Comparison of ENCODE assay signal across 28 mouse cellular contexts in the genomic region with DNA sequence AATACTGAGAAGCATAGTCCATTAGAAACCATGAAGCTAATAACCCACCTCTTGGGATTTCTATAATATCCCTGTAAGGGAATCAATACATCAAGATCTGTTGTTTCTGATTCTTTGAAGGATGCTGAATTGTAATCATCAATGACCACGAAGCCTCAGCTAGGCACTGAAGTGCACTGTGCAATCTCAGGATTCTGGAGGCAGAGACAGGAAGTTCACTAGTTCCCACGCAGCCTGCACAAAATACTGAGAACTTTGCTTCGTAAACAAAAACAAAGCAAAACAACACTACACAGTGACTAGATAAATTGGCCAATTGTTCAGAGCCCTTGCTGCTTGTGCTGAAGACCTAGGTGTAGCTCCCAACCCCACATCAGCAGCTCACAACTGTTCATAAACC. TPM values are rescaled to one million over a fixed set of nuclear protein-coding genes. Genes with fewer than 3 reads are reported as not detected.
"Had no signal": no experiment of that assay in that cellular context is flagged by ENCODE, and none has a peak within 500 bp of the region (broad histone marks: within the 10 kb centered on the region; RNA-seq: fewer than 3 reads in every experiment).

No protein-coding gene starts in this region.

- H3K9ac ChIP-seq: limb, embryonic 12.5 days; limb, embryonic 13.5 days; limb, embryonic 15.5 days; liver, embryonic 12.5 days; liver, embryonic 13.5 days; liver, embryonic 14.5 days; liver, embryonic 15.5 days; liver, postnatal 0 days; lung, embryonic 14.5 days; lung, embryonic 15.5 days; midbrain, embryonic 12.5 days; midbrain, embryonic 13.5 days; midbrain, embryonic 15.5 days had no signal

- H3K27me3 ChIP-seq: limb, embryonic 15.5 days; liver, embryonic 12.5 days; liver, embryonic 13.5 days; liver, embryonic 15.5 days; lung, embryonic 15.5 days had no signal

- H3K4me1 ChIP-seq: limb, embryonic 10.5 days; limb, embryonic 12.5 days; limb, embryonic 13.5 days; limb, embryonic 15.5 days; liver, embryonic 12.5 days; liver, embryonic 13.5 days; liver, embryonic 15.5 days; lung, embryonic 15.5 days; midbrain, embryonic 10.5 days; midbrain, embryonic 12.5 days; midbrain, embryonic 13.5 days; midbrain, embryonic 15.5 days had no signal

- H3K27ac ChIP-seq: limb, embryonic 10.5 days; limb, embryonic 12.5 days; limb, embryonic 13.5 days; limb, embryonic 15.5 days; liver, embryonic 12.5 days; liver, embryonic 13.5 days; liver, embryonic 14.5 days; liver, embryonic 15.5 days; lung, embryonic 15.5 days; macrophage; midbrain, embryonic 10.5 days; midbrain, embryonic 12.5 days; midbrain, embryonic 13.5 days; midbrain, embryonic 15.5 days had no signal

- H3K36me3 ChIP-seq: limb, embryonic 10.5 days; limb, embryonic 12.5 days; limb, embryonic 13.5 days; limb, embryonic 15.5 days; liver, embryonic 12.5 days; liver, embryonic 13.5 days; liver, embryonic 15.5 days; lung, embryonic 15.5 days; midbrain, embryonic 10.5 days; midbrain, embryonic 12.5 days; midbrain, embryonic 13.5 days; midbrain, embryonic 15.5 days had no signal

- DNase-seq: left cerebral cortex, postnatal 4 days; liver, embryonic 13.5 days; liver, postnatal 0 days; lung, adult 18-20 months; lung, adult 2 months; lung, embryonic 14.5 days; lung, postnatal 10 days; lung, postnatal 14 days; lung, postnatal 36 days; lung, postnatal 4 days; midbrain, embryonic 14.5 days had no signal

- ATAC-seq: liver, embryonic 12.5 days; liver, postnatal 0 days; lung, postnatal 0 days; midbrain, embryonic 13.5 days; midbrain, embryonic 15.5 days; midbrain, embryonic 16.5 days had no signal

- H3K4me3 ChIP-seq: limb, embryonic 10.5 days; limb, embryonic 12.5 days; limb, embryonic 13.5 days; limb, embryonic 15.5 days; liver, embryonic 12.5 days; liver, embryonic 13.5 days; liver, embryonic 15.5 days; lung, embryonic 15.5 days; megakaryocyte, embryonic 14.5 days; midbrain, embryonic 10.5 days; midbrain, embryonic 12.5 days; midbrain, embryonic 13.5 days; midbrain, embryonic 15.5 days; myocyte had no signal

RNA-seq across cellular contexts. Expression of a gene that starts 11.5 kb away (rescaled TPM):
- polyA plus RNA-seq: myocyte had no signal
